9 mouse cellular contexts compared by ENCODE assay signal in the genomic region with DNA sequence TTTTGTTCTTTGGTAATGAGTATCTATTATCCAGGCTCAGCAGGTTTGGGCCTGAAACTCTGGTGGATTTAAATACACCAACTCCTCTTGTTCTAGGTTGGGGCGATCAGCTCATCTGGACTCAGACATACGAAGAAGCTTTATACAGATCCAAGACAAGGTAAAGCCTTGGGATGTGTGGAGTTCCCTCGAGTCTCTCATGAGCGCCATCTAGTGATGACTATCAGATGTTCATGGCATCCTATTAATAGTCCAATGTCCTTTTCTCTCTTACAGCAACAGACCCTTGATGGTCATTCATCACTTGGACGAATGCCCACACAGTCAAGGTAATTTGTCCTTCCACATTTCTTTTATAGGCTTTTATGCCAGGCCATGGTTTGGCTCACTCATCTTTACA. TPM values are rescaled to one million over a fixed set of nuclear protein-coding genes. Genes with fewer than 3 reads are reported as not detected.
A peak's percentile ranks its signal among the peaks of the same experiment; 100 is the strongest.
DNase-seq lines count a peak whose midpoint lies in the region; ATAC-seq and TF ChIP-seq lines count a peak whose summit lies in the region.
"Had no signal": no experiment of that assay in that cellular context is flagged by ENCODE, and none has a peak within 500 bp of the region (broad histone marks: within the 10 kb centered on the region; RNA-seq: fewer than 3 reads in every experiment).

No protein-coding gene starts in this region.

- TF ChIP-seq POLR2A in CH12.LX (IDR thresholded peaks at IDR 0.05; ENCODE audit: low read depth, low read length): no peak

- H3K9ac ChIP-seq in CH12.LX (ENCODE audit: insufficient read depth, low read depth): no peak overlapping the region
- H3K9ac ChIP-seq in stomach, embryonic 16.5 days (ENCODE audit: low read length): no peak overlapping the region
- H3K9ac ChIP-seq: liver, embryonic 13.5 days had no signal

- dilution Hi-C loops in CH12.LX (cut with MboI; ENCODE audit: extremely low pct_ligation_motif_present, extremely low pct_unique_long_range_greater_than_20kb, low sequenced_read_pairs): no loop called here

- peak; percentile 22 for TF ChIP-seq RAD21 in CH12.LX (IDR thresholded peaks at IDR 0.05; ENCODE audit: low read depth, low read length)

- peaks cover 0 to 5% of the 10 kb centered on the region in 2 experiments; a peak in 2 of 4 replicates for H3K4me1 ChIP-seq in CH12.LX (ENCODE audit: control insufficient read depth in 1 of 2, insufficient read depth in 2 of 2)
- H3K4me1 ChIP-seq in stomach, embryonic 16.5 days (ENCODE audit: control insufficient read depth, insufficient read depth, low read length): no peaks in the 10 kb centered on the region
- H3K4me1 ChIP-seq: liver, embryonic 13.5 days had no signal

- no peaks in the 10 kb centered on the region for H3K27me3 ChIP-seq in CH12.LX (replicated peaks)
- no peaks in the 10 kb centered on the region for H3K27me3 ChIP-seq in stomach, embryonic 16.5 days (ENCODE audit: control insufficient read depth, insufficient read depth, low read length)
- H3K27me3 ChIP-seq: liver, embryonic 13.5 days had no signal

- no peak overlapping the region for H3K4me3 ChIP-seq in CH12.LX (replicated peaks in 1 of 3; ENCODE audit: low read depth in 2 of 3, low read length in 2 of 3, poor library complexity in 1 of 3)
- no peak overlapping the region for H3K4me3 ChIP-seq in stomach, embryonic 16.5 days (replicated peaks; ENCODE audit: low read length)
- H3K4me3 ChIP-seq: liver, embryonic 13.5 days had no signal

- no peak overlapping the region for H3K4me2 ChIP-seq in CH12.LX (ENCODE audit: insufficient read depth, low read depth, poor library complexity, severe bottlenecking)
- H3K4me2 ChIP-seq in stomach, embryonic 16.5 days (ENCODE audit: low read depth, low read length): no peak overlapping the region
- H3K4me2 ChIP-seq: liver, embryonic 13.5 days had no signal

- peak; percentile 24 for DNase-seq in layer of hippocampus, adult 9-10 months (ENCODE audit: low spot score)
- no peak for DNase-seq in layer of hippocampus, adult 8-10 months (ENCODE audit: low spot score in 2 of 2)
- DNase-seq in CH12.LX (ENCODE audit: extremely low read depth): peak; percentile 46
- peak; percentile 15 for DNase-seq in adrenal gland, adult 2 months
- DNase-seq in kidney, postnatal 10 days: peak; percentile 39
- DNase-seq in thymus, postnatal 36 days: no peak
- DNase-seq: liver, embryonic 13.5 days had no signal

- peak; percentile 57 for ATAC-seq in erythroblast, adult 5-6 weeks (replicated peaks; ENCODE audit: low FRiP score, poor library complexity, severe bottlenecking)
- ATAC-seq in stomach, embryonic 16.5 days (ENCODE audit: insufficient read depth, low FRiP score): 0 out of 2 replicates have a peak, but pooled peaks have one; percentile 44

- H3K9me3 ChIP-seq in CH12.LX (replicated peaks; ENCODE audit: low read length): no peaks in the 10 kb centered on the region
- no peaks in the 10 kb centered on the region for H3K9me3 ChIP-seq in stomach, embryonic 16.5 days (replicated peaks; ENCODE audit: control insufficient read depth, low read length)
- H3K9me3 ChIP-seq: liver, embryonic 13.5 days had no signal

- TF ChIP-seq CTCF in CH12.LX (conservative IDR thresholded peaks at IDR 0.05 in 1 of 2, IDR thresholded peaks at IDR 0.05 in 1 of 2; ENCODE audit: low read depth in 2 of 2, low read length in 2 of 2): peak; percentile 67 to 70

- no peaks in the 10 kb centered on the region for H3K36me3 ChIP-seq in CH12.LX (replicated peaks in 1 of 2; ENCODE audit: control insufficient read depth in 1 of 2, insufficient read depth in 1 of 2, low read length in 1 of 2)
- no peaks in the 10 kb centered on the region for H3K36me3 ChIP-seq in stomach, embryonic 16.5 days (ENCODE audit: control insufficient read depth, insufficient read depth, low read length)
- H3K36me3 ChIP-seq: liver, embryonic 13.5 days had no signal

- in situ Hi-C loops in CH12.LX (cut with MboI; ENCODE audit: low pct_ligation_motif_present, low pct_unique_long_range_greater_than_20kb, low sequenced_read_pairs): no loop called here

- TF ChIP-seq EP300 in CH12.LX (IDR thresholded peaks at IDR 0.05; ENCODE audit: low read length): no peak

- H3K27ac ChIP-seq in CH12.LX (ENCODE audit: insufficient read depth, low read depth): no peak overlapping the region
- no peak overlapping the region for H3K27ac ChIP-seq in stomach, embryonic 16.5 days (ENCODE audit: low read length)
- H3K27ac ChIP-seq: liver, embryonic 13.5 days had no signal

- 28% methylated on average over 5 of the region's 5 CpGs for WGBS in stomach, embryonic 16.5 days

- no peaks in the 10 kb centered on the region for H3K79me2 ChIP-seq in CH12.LX (replicated peaks; ENCODE audit: control insufficient read depth, extremely low read depth, insufficient read depth, poor library complexity, severe bottlenecking)

TF ChIP-seq in CH12.LX, 34 proteins besides CTCF, POLR2A, EP300 and RAD21:
- peak; percentile 42 for TF ChIP-seq SMC3 (IDR thresholded peaks at IDR 0.05; ENCODE audit: low read depth, low read length)
- TF ChIP-seq POLR2AphosphoS2 (IDR thresholded peaks at IDR 0.05; ENCODE audit: low read depth, low read length): no peak
- TF ChIP-seq USF2 (conservative IDR thresholded peaks at IDR 0.05; ENCODE audit: low read depth, low read length): no peak

RNA-seq across cellular contexts. Expression of gene Agr2, which starts 3.1 kb away (rescaled TPM):
- not detected for total RNA-seq in layer of hippocampus, adult 8-10 months (2022)
- total RNA-seq in CH12.LX (2012; rRNA removed) (not detected in 2 replicates), CH12.LX (2014; rRNA removed) (not detected in 2 replicates)
- polyA plus RNA-seq in CH12.LX (2012; ENCODE audit: insufficient read length, low read depth): not detected in 2 replicates
- not detected for total RNA-seq in adrenal gland, adult 2 months (2021)
- polyA plus RNA-seq in adrenal gland, adult 2 months (2012; rRNA removed): not detected in 2 replicates
- not detected in 2 replicates for total RNA-seq in erythroblast, adult 5-6 weeks (2015; ENCODE audit: low replicate concordance)
- not detected in 2 replicates for total RNA-seq in erythroblast, adult 5-6 weeks (2017; ENCODE audit: low replicate concordance)
- polyA plus RNA-seq in stomach, embryonic 16.5 days (2015; fragmentation: Nextera tagmentation; extraction: Ambion mirVana): 255 and 340 TPM in 2 replicates

RNA-seq across cellular contexts. Expression of gene Tspan13, which starts 46.5 kb away (rescaled TPM):
- 100 to 1,000 TPM; 238 to 276 (median 249) TPM for total RNA-seq in layer of hippocampus, adult 8-10 months (2022)
- total RNA-seq in CH12.LX (2012; rRNA removed): 20.8 and 28.9 TPM in 2 replicates
- total RNA-seq in CH12.LX (2014; rRNA removed): 15.8 and 16.6 TPM in 2 replicates
- polyA plus RNA-seq in CH12.LX (2012; ENCODE audit: insufficient read length, low read depth): 17.4 and 18.6 TPM in 2 replicates
- 10 to 100 TPM; 10.1 to 15.5 TPM for total RNA-seq in adrenal gland, adult 2 months (2021)
- 79.2 and 146 TPM in 2 replicates for polyA plus RNA-seq in adrenal gland, adult 2 months (2012; rRNA removed)
- 18.8 and 28.4 TPM in 2 replicates for total RNA-seq in erythroblast, adult 5-6 weeks (2015; ENCODE audit: low replicate concordance)
- total RNA-seq in erythroblast, adult 5-6 weeks (2017; ENCODE audit: low replicate concordance): 15.3 and 17.0 TPM in 2 replicates
- polyA plus RNA-seq in stomach, embryonic 16.5 days (2015; fragmentation: Nextera tagmentation; extraction: Ambion mirVana): 127 and 130 TPM in 2 replicates

Comparison
In these comparisons a context has a peak if more than half of its experiments do, and no peak if none do; other contexts are left out.
1. DNase-seq: peak in layer of hippocampus, adult 9-10 months (single experiment), CH12.LX (single experiment), adrenal gland, adult 2 months (single experiment) and kidney, postnatal 10 days (single experiment); none in layer of hippocampus, adult 8-10 months (0 of 2) and thymus, postnatal 36 days (0 of 2).
2. RNA of gene Tspan13, which starts 46.5 kb away (total RNA-seq): 238 to 276 TPM in layer of hippocampus, adult 8-10 months; 15.8 to 28.9 TPM in CH12.LX, 15.3 to 28.4 TPM in erythroblast, adult 5-6 weeks and 10.1 to 15.5 TPM in adrenal gland, adult 2 months; every median in the first group is over 4 times any median in the second.